Mouse (Mus musculus): ENCODE results near the gene Cd300ld. TPM values are rescaled to one million over a fixed set of nuclear protein-coding genes. Genes with fewer than 3 reads are reported as not detected.
"Not testable (repeated sequence)": the region's sequence is repeated elsewhere in the genome, so short reads cannot be mapped to it uniquely, and the experiment has no call there.

Cd300ld gene
- polyA plus RNA-seq (2014; fragmentation: Nextera tagmentation; extraction: Ambion mirVana) = not detected in 2 replicates

- no peak within 1 kb of the TSS for H3K27ac ChIP-seq (ENCODE audit: low read depth, low read length)
- H3K9me3 ChIP-seq (ENCODE audit: control insufficient read depth, low read length) = no peaks in the 10 kb centered on the region
- 84% methylated on average over 4 of the region's 4 CpGs for WGBS
- no peaks in the 10 kb centered on the region for H3K27me3 ChIP-seq (ENCODE audit: control insufficient read depth, insufficient read depth, low read length)
- no peak for ATAC-seq (replicated peaks; ENCODE audit: low FRiP score)
- H3K4me1 ChIP-seq (replicated peaks; ENCODE audit: control insufficient read depth, insufficient read depth, low read length) = no peaks in the 10 kb centered on the region
- no peak within 1 kb of the TSS for H3K4me2 ChIP-seq (ENCODE audit: low read depth, low read length, severe bottlenecking)
- DNase-seq (ENCODE audit: low spot score) = no peak
- H3K4me3 ChIP-seq (ENCODE audit: low read depth, low read length) = no peak within 1 kb of the TSS
- H3K36me3 ChIP-seq (ENCODE audit: control insufficient read depth, insufficient read depth, low read length) = no peaks in the 10 kb centered on the region
- H3K9ac ChIP-seq (ENCODE audit: low read length) = no peak within 1 kb of the TSS
Measured at GRCm38 (mm10) chr11:114989793-114990192, at the start of gene Cd300ld. TSS of gene Cd300ld (minus strand) at chr11:114989922.

- H3K4me2 ChIP-seq (ENCODE audit: low read depth, low read length, severe bottlenecking); H3K9me3 ChIP-seq (ENCODE audit: control insufficient read depth, low read length); H3K4me3 ChIP-seq (ENCODE audit: low read depth, low read length); DNase-seq (ENCODE audit: low spot score); H3K4me1 ChIP-seq (replicated peaks; ENCODE audit: control insufficient read depth, insufficient read depth, low read length); ATAC-seq (replicated peaks; ENCODE audit: low FRiP score); H3K27me3 ChIP-seq (ENCODE audit: control insufficient read depth, insufficient read depth, low read length); H3K9ac ChIP-seq (ENCODE audit: low read length); H3K27ac ChIP-seq (ENCODE audit: low read depth, low read length); H3K36me3 ChIP-seq (ENCODE audit: control insufficient read depth, insufficient read depth, low read length): not testable (repeated sequence)
- no CpG with 5 or more reads among the region's 6 CpGs for WGBS
Measured at GRCm38 (mm10) chr11:115037669-115038068, 47.9 kb upstream of the Cd300ld start, which contains the start of gene Cd300ld5. TSS of gene Cd300ld5 (minus strand) at chr11:115037769.

- H3K36me3 ChIP-seq (ENCODE audit: control insufficient read depth, insufficient read depth, low read length); ATAC-seq (replicated peaks; ENCODE audit: low FRiP score); DNase-seq (ENCODE audit: low spot score); H3K9ac ChIP-seq (ENCODE audit: low read length); H3K4me3 ChIP-seq (ENCODE audit: low read depth, low read length); H3K27ac ChIP-seq (ENCODE audit: low read depth, low read length); H3K9me3 ChIP-seq (ENCODE audit: control insufficient read depth, low read length); H3K27me3 ChIP-seq (ENCODE audit: control insufficient read depth, insufficient read depth, low read length); H3K4me1 ChIP-seq (replicated peaks; ENCODE audit: control insufficient read depth, insufficient read depth, low read length); H3K4me2 ChIP-seq (ENCODE audit: low read depth, low read length, severe bottlenecking): not testable (repeated sequence)
- no CpG with 5 or more reads among the region's 6 CpGs for WGBS
Measured at GRCm38 (mm10) chr11:115026912-115027311, 37.2 kb upstream of the Cd300ld start, which contains the start of gene Cd300ld4. TSS of gene Cd300ld4 (minus strand) at chr11:115027012.

GRCm38 (mm10) chr11:115016093-115016492 is 26.4 kb upstream of the Cd300ld start, which contains the start of gene Cd300ld2:
TSS of gene Cd300ld2 (minus strand) at chr11:115016193.
- not testable (repeated sequence) for H3K9me3 ChIP-seq (ENCODE audit: control insufficient read depth, low read length); H3K9ac ChIP-seq (ENCODE audit: low read length); H3K27ac ChIP-seq (ENCODE audit: low read depth, low read length); H3K4me2 ChIP-seq (ENCODE audit: low read depth, low read length, severe bottlenecking); H3K4me3 ChIP-seq (ENCODE audit: low read depth, low read length); H3K36me3 ChIP-seq (ENCODE audit: control insufficient read depth, insufficient read depth, low read length); H3K4me1 ChIP-seq (replicated peaks; ENCODE audit: control insufficient read depth, insufficient read depth, low read length); DNase-seq (ENCODE audit: low spot score); H3K27me3 ChIP-seq (ENCODE audit: control insufficient read depth, insufficient read depth, low read length); ATAC-seq (replicated peaks; ENCODE audit: low FRiP score)
- WGBS = no CpG with 5 or more reads among the region's 7 CpGs

- Histone ChIP-seq H3K4me1 (replicated peaks; ENCODE audit: control insufficient read depth, insufficient read depth, low read length) (no peaks in the 10 kb centered on the region), H3K27ac (ENCODE audit: low read depth, low read length) (no peak overlapping the region), H3K9ac (ENCODE audit: low read length) (no peak overlapping the region), H3K27me3 (ENCODE audit: control insufficient read depth, insufficient read depth, low read length) (no peaks in the 10 kb centered on the region), H3K4me2 (ENCODE audit: low read depth, low read length, severe bottlenecking) (no peak overlapping the region), H3K36me3 (ENCODE audit: control insufficient read depth, insufficient read depth, low read length) (no peaks in the 10 kb centered on the region), H3K9me3 (ENCODE audit: control insufficient read depth, low read length) (no peaks in the 10 kb centered on the region), H3K4me3 (ENCODE audit: low read depth, low read length) (no peak overlapping the region)
- 80% methylated on average over 5 of the region's 5 CpGs for WGBS
- ATAC-seq (replicated peaks; ENCODE audit: low FRiP score) = no peak
- DNase-seq (ENCODE audit: low spot score) = no peak
Measured at GRCm38 (mm10) chr11:115004070-115004469, 14.3 kb upstream of the Cd300ld start.

GRCm38 (mm10) chr11:115001474-115002040 is 11.8 kb upstream of the Cd300ld start, which contains the start of gene Cd300c2:
TSS of gene Cd300c2 (minus strand) at chr11:115001880.
- Histone ChIP-seq H3K4me2 (ENCODE audit: low read depth, low read length, severe bottlenecking) (no peak within 1 kb of the TSS), H3K4me1 (replicated peaks; ENCODE audit: control insufficient read depth, insufficient read depth, low read length) (no peaks in the 10 kb centered on the region), H3K9me3 (ENCODE audit: control insufficient read depth, low read length) (no peaks in the 10 kb centered on the region), H3K9ac (ENCODE audit: low read length) (no peak within 1 kb of the TSS), H3K27ac (ENCODE audit: low read depth, low read length) (no peak within 1 kb of the TSS), H3K27me3 (ENCODE audit: control insufficient read depth, insufficient read depth, low read length) (no peaks in the 10 kb centered on the region), H3K4me3 (ENCODE audit: low read depth, low read length) (no peak within 1 kb of the TSS), H3K36me3 (ENCODE audit: control insufficient read depth, insufficient read depth, low read length) (no peaks in the 10 kb centered on the region)
- no peak for DNase-seq (ENCODE audit: low spot score)
- no peak for ATAC-seq (replicated peaks; ENCODE audit: low FRiP score)
- 85% methylated on average over 7 of the region's 7 CpGs for WGBS

- no peak overlapping the region for H3K27ac ChIP-seq (ENCODE audit: low read depth, low read length)
- no peaks in the 10 kb centered on the region for H3K36me3 ChIP-seq (ENCODE audit: control insufficient read depth, insufficient read depth, low read length)
- H3K9ac ChIP-seq (ENCODE audit: low read length) = no peak overlapping the region
- no peak overlapping the region for H3K4me2 ChIP-seq (ENCODE audit: low read depth, low read length, severe bottlenecking)
- no peaks in the 10 kb centered on the region for H3K27me3 ChIP-seq (ENCODE audit: control insufficient read depth, insufficient read depth, low read length)
- no peaks in the 10 kb centered on the region for H3K4me1 ChIP-seq (replicated peaks; ENCODE audit: control insufficient read depth, insufficient read depth, low read length)
- H3K9me3 ChIP-seq (ENCODE audit: control insufficient read depth, low read length) = no peaks in the 10 kb centered on the region
- WGBS = 81% methylated on average over 4 of the region's 4 CpGs
- H3K4me3 ChIP-seq (ENCODE audit: low read depth, low read length) = no peak overlapping the region
- DNase-seq (ENCODE audit: low spot score) (no peak), ATAC-seq (replicated peaks; ENCODE audit: low FRiP score) (no peak)
Measured at GRCm38 (mm10) chr11:114981866-114982265, 7.9 kb downstream of the Cd300ld start.

- Histone ChIP-seq H3K4me1 (replicated peaks; ENCODE audit: control insufficient read depth, insufficient read depth, low read length) (no peaks in the 10 kb centered on the region), H3K36me3 (ENCODE audit: control insufficient read depth, insufficient read depth, low read length) (no peaks in the 10 kb centered on the region), H3K4me3 (ENCODE audit: low read depth, low read length) (no peak overlapping the region), H3K4me2 (ENCODE audit: low read depth, low read length, severe bottlenecking) (no peak overlapping the region), H3K9me3 (ENCODE audit: control insufficient read depth, low read length) (no peaks in the 10 kb centered on the region), H3K9ac (ENCODE audit: low read length) (no peak overlapping the region), H3K27ac (ENCODE audit: low read depth, low read length) (no peak overlapping the region), H3K27me3 (ENCODE audit: control insufficient read depth, insufficient read depth, low read length) (no peaks in the 10 kb centered on the region)
- 89% methylated on average over 10 of the region's 10 CpGs for WGBS
- DNase-seq (ENCODE audit: low spot score) (no peak), ATAC-seq (replicated peaks; ENCODE audit: low FRiP score) (no peak)
Measured at GRCm38 (mm10) chr11:114972726-114973125, 17.0 kb downstream of the Cd300ld start.

GRCm38 (mm10) chr11:114968752-114969207 is 20.9 kb downstream of the Cd300ld start, which contains the start of gene Cd300c:
TSS of gene Cd300c (minus strand) at chr11:114969157.
- 89% methylated on average over 9 of the region's 9 CpGs for WGBS
- ATAC-seq (replicated peaks; ENCODE audit: low FRiP score) = no peak
- H3K27ac ChIP-seq (ENCODE audit: low read depth, low read length) = no peak within 1 kb of the TSS

More at GRCm38 (mm10) chr11:114968752-114969207, 20.9 kb downstream of the Cd300ld start, which contains the start of gene Cd300c:
- Histone ChIP-seq H3K4me2 (ENCODE audit: low read depth, low read length, severe bottlenecking) (no peak within 1 kb of the TSS), H3K36me3 (ENCODE audit: control insufficient read depth, insufficient read depth, low read length) (no peaks in the 10 kb centered on the region), H3K4me1 (replicated peaks; ENCODE audit: control insufficient read depth, insufficient read depth, low read length) (no peaks in the 10 kb centered on the region), H3K27me3 (ENCODE audit: control insufficient read depth, insufficient read depth, low read length) (no peaks in the 10 kb centered on the region), H3K9me3 (ENCODE audit: control insufficient read depth, low read length) (no peaks in the 10 kb centered on the region), H3K4me3 (ENCODE audit: low read depth, low read length) (no peak within 1 kb of the TSS), H3K9ac (ENCODE audit: low read length) (no peak within 1 kb of the TSS)
- no peak for DNase-seq (ENCODE audit: low spot score)

Data from forebrain, embryonic 11.5 days (tissue).